Mouse (Mus musculus): ENCODE data around the gene Tsc22d1. TPM values are rescaled to one million over a fixed set of nuclear protein-coding genes. Genes with fewer than 3 reads are reported as not detected.

Gene Tsc22d1
- total and polyA plus RNA-seq, 3 experiments = 7.0 to 26.4 (median 14.6) TPM

DNA sequence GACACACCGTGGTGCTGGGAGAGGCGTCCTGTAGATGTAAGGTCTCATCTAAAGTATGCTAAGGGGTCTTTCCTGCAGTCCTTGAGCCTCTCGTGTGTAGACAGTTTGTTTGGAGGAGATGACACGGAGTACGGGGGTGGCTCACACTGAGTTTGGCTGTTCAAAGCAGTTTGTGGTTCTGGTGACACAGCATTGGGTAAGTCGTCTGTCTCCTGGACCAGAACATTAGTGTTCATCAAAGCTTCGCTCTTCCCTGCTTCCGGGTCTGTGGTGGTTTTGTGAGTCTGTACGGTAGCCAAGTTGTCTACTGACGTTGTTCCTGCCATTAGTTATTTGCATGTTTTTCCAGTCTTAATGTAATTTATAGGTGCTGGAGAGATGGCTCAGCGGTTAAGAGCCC, 65.7 kb downstream of the Tsc22d1 start:
- ATAC-seq (ENCODE audit: extremely low read depth, insufficient number of reproducible peaks, low FRiP score, poor library complexity, severe bottlenecking) = no peak
- Histone ChIP-seq H3K27me3 (ENCODE audit: insufficient read depth, low read length) (peaks cover 2% of the 10 kb centered on the region; the same call in 1 of the 2 replicates), H3K9me3 (replicated peaks) (0 out of 2 replicates have a peak, but pooled peaks cover 3% of the 10 kb centered on the region), H3K4me1 (ENCODE audit: insufficient read depth, low read depth, low read length) (peaks cover 3% of the 10 kb centered on the region; the same call in 1 of the 2 replicates), H3K4me3 (ENCODE audit: low read depth, low read length) (no peak overlapping the region), H3K36me3 (replicated peaks) (no peaks in the 10 kb centered on the region)
- DNase-seq (ENCODE audit: low spot score) = no peak
- TF ChIP-seq POLR2AphosphoS5 (IDR thresholded peaks at IDR 0.05; ENCODE audit: insufficient replicate concordance, low read depth, low read length) (no peak), TAL1 (conservative IDR thresholded peaks at IDR 0.05; ENCODE audit: low read depth, low read length) (no peak), CTCF (IDR thresholded peaks at IDR 0.05; ENCODE audit: low read depth, low read length) (no peak), GATA2 (IDR thresholded peaks at IDR 0.05; ENCODE audit: borderline replicate concordance, low read depth, low read length) (no peak), GATA1 (IDR thresholded peaks at IDR 0.05; ENCODE audit: borderline replicate concordance, low read length) (no peak)

DNA sequence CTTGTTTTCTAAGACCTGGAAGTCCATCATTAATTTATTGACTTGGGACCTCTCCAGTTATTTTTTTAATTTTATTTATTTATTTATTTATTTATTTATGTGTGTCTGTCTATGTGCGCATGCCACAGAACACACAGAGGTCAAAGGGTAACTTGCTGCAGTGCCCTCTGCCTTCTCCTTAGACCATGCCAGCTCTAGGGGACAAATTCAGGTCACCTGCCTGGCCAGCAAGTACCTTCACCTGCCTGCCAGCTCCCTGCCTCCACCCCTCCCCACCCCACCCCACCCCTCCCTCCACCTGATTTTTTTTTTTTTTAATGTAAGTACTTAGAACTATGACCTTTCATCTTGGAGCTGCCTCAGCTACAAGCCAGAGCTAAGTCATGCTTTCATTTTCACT, 68.9 kb downstream of the Tsc22d1 start:
- TF ChIP-seq GATA1 (IDR thresholded peaks at IDR 0.05; ENCODE audit: borderline replicate concordance, low read length) = no peak
- no peak for TF ChIP-seq POLR2AphosphoS5 (IDR thresholded peaks at IDR 0.05; ENCODE audit: insufficient replicate concordance, low read depth, low read length)
- no peak for TF ChIP-seq CTCF (IDR thresholded peaks at IDR 0.05; ENCODE audit: low read depth, low read length)
- no peak for TF ChIP-seq TAL1 (conservative IDR thresholded peaks at IDR 0.05; ENCODE audit: low read depth, low read length)
- TF ChIP-seq GATA2 (IDR thresholded peaks at IDR 0.05; ENCODE audit: borderline replicate concordance, low read depth, low read length) = no peak
- no peaks in the 10 kb centered on the region for H3K36me3 ChIP-seq (replicated peaks)
- ATAC-seq (ENCODE audit: extremely low read depth, insufficient number of reproducible peaks, low FRiP score, poor library complexity, severe bottlenecking) (no peak), DNase-seq (ENCODE audit: low spot score) (no peak)
- no peak overlapping the region for H3K4me3 ChIP-seq (ENCODE audit: low read depth, low read length)
- peaks cover 18% of the 10 kb centered on the region for H3K9me3 ChIP-seq (replicated peaks)
- peaks cover 2% of the 10 kb centered on the region; the same call in 1 of the 2 replicates for H3K27me3 ChIP-seq (ENCODE audit: insufficient read depth, low read length)
- peaks cover under 1% of the 10 kb centered on the region; the same call in 1 of the 2 replicates for H3K4me1 ChIP-seq (ENCODE audit: insufficient read depth, low read depth, low read length)

DNA sequence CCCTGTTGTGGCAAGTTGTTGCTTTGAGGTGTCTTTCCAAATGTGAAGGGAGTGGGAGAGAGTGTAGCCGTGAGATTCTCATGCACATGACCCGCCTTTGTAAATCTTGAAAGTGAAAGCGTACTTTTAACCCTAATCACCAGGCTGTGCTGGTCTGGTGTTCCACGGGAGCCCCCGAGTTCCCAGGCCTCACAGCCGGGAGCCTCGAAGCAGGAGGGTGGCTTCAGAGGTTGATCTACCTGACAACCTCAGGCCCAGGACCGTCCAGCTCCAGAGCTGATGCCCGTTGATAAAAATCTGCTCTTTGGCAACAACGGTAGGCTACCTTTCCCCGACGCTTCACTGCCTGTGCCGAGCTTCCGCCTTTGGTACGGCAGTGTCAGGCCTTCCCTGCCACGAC, 72.8 kb downstream of the Tsc22d1 start:
- H3K4me3 ChIP-seq (ENCODE audit: low read depth, low read length) = no peak overlapping the region
- ATAC-seq (ENCODE audit: extremely low read depth, insufficient number of reproducible peaks, low FRiP score, poor library complexity, severe bottlenecking) (no peak), DNase-seq (ENCODE audit: low spot score) (no peak)
- no peaks in the 10 kb centered on the region for H3K36me3 ChIP-seq (replicated peaks)
- peaks cover under 1% of the 10 kb centered on the region; the same call in 1 of the 2 replicates for H3K27me3 ChIP-seq (ENCODE audit: insufficient read depth, low read length)
- no peaks in the 10 kb centered on the region for H3K4me1 ChIP-seq (ENCODE audit: insufficient read depth, low read depth, low read length)
- H3K9me3 ChIP-seq (replicated peaks) = peaks cover 17% of the 10 kb centered on the region
- TF ChIP-seq POLR2AphosphoS5 (IDR thresholded peaks at IDR 0.05; ENCODE audit: insufficient replicate concordance, low read depth, low read length) = no peak
- TF ChIP-seq CTCF (IDR thresholded peaks at IDR 0.05; ENCODE audit: low read depth, low read length) = no peak
- no peak for TF ChIP-seq TAL1 (conservative IDR thresholded peaks at IDR 0.05; ENCODE audit: low read depth, low read length)
- TF ChIP-seq GATA2 (IDR thresholded peaks at IDR 0.05; ENCODE audit: borderline replicate concordance, low read depth, low read length) = no peak
- no peak for TF ChIP-seq GATA1 (IDR thresholded peaks at IDR 0.05; ENCODE audit: borderline replicate concordance, low read length)

DNA sequence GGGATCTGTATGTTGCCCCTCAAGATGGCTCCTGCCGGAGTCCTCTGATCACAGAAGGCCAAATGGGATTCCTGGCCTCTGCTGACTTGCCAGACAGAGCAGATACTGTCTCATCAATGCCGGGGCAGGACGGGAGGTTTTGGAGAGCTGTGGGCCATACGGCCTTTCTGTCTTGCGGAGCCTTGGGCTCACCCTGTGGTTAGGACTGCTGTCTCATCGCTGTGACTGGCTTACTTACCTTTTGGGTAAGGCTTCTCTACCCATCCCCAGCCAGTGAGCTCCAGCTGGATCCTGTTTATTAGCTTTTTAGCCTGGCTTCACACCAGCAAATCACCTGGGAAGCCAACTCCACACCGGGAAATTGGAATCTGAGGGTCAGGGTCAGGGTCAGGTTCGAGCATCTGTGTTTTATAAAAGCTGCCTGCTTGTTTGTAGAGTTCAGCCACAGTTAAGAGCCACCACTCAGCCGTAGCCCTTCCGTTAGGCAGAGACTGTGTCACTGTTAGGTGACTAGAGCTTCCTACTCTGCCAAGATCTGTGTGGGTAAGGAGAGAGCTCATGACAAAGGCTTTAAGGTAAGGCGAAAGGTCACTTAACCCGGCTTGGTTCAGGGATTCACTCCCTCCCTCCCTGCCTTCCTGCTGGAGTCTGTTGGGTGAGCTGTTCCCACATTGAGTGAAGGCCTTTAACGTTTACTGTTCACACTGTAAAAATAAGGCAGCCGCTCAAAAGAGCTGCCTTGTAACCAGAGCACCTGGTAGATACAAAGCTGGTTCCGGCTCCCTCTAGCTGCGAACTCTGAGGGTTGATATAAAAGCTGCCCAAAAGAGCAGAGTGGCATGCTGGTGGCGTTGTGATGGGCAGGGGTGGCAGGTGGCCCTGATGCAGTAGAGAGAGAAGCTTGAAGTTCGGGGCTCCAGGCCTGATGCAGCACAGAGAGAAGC, 73.6 kb downstream of the Tsc22d1 start:
- H3K4me3 ChIP-seq (ENCODE audit: low read depth, low read length) = no peak overlapping the region
- DNase-seq (ENCODE audit: low spot score) (no peak), ATAC-seq (ENCODE audit: extremely low read depth, insufficient number of reproducible peaks, low FRiP score, poor library complexity, severe bottlenecking) (no peak)
- no peaks in the 10 kb centered on the region for H3K36me3 ChIP-seq (replicated peaks)
- H3K9me3 ChIP-seq (replicated peaks) = peaks cover 19% of the 10 kb centered on the region
- TF ChIP-seq TAL1 (conservative IDR thresholded peaks at IDR 0.05; ENCODE audit: low read depth, low read length) (no peak), CTCF (IDR thresholded peaks at IDR 0.05; ENCODE audit: low read depth, low read length) (no peak), GATA1 (IDR thresholded peaks at IDR 0.05; ENCODE audit: borderline replicate concordance, low read length) (no peak), GATA2 (IDR thresholded peaks at IDR 0.05; ENCODE audit: borderline replicate concordance, low read depth, low read length) (no peak), POLR2AphosphoS5 (IDR thresholded peaks at IDR 0.05; ENCODE audit: insufficient replicate concordance, low read depth, low read length) (no peak)
- no peaks in the 10 kb centered on the region for H3K27me3 ChIP-seq (ENCODE audit: insufficient read depth, low read length)
- H3K4me1 ChIP-seq (ENCODE audit: insufficient read depth, low read depth, low read length) = no peaks in the 10 kb centered on the region

DNA sequence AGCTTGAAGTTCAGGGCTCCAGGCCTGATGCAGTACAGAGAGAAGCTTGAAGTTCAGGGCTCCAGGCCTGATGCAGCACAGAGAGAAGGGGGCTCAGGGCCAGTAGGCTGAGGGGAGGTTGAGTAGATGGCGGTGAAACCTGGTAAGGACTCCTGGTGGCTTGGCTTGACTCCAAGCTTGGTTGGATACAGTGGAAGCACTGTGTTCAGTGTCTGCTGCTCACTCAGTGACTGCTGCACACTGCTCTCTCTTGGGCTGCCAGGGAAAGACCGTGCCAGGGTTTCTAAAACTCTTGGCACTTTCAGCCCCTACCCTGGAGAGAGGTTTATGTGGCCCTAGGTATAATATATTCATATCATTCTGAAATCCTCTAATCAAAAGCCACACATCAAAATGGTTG, 74.4 kb downstream of the Tsc22d1 start:
- no peak overlapping the region for H3K4me3 ChIP-seq (ENCODE audit: low read depth, low read length)
- ATAC-seq (ENCODE audit: extremely low read depth, insufficient number of reproducible peaks, low FRiP score, poor library complexity, severe bottlenecking) = no peak
- DNase-seq (ENCODE audit: low spot score) = no peak
- H3K4me1 ChIP-seq (ENCODE audit: insufficient read depth, low read depth, low read length) = no peaks in the 10 kb centered on the region
- H3K36me3 ChIP-seq (replicated peaks) = no peaks in the 10 kb centered on the region
- TF ChIP-seq GATA2 (IDR thresholded peaks at IDR 0.05; ENCODE audit: borderline replicate concordance, low read depth, low read length) (no peak), GATA1 (IDR thresholded peaks at IDR 0.05; ENCODE audit: borderline replicate concordance, low read length) (no peak), TAL1 (conservative IDR thresholded peaks at IDR 0.05; ENCODE audit: low read depth, low read length) (no peak), POLR2AphosphoS5 (IDR thresholded peaks at IDR 0.05; ENCODE audit: insufficient replicate concordance, low read depth, low read length) (no peak), CTCF (IDR thresholded peaks at IDR 0.05; ENCODE audit: low read depth, low read length) (no peak)
- no peaks in the 10 kb centered on the region for H3K27me3 ChIP-seq (ENCODE audit: insufficient read depth, low read length)
- peaks cover 23% of the 10 kb centered on the region for H3K9me3 ChIP-seq (replicated peaks)

DNA sequence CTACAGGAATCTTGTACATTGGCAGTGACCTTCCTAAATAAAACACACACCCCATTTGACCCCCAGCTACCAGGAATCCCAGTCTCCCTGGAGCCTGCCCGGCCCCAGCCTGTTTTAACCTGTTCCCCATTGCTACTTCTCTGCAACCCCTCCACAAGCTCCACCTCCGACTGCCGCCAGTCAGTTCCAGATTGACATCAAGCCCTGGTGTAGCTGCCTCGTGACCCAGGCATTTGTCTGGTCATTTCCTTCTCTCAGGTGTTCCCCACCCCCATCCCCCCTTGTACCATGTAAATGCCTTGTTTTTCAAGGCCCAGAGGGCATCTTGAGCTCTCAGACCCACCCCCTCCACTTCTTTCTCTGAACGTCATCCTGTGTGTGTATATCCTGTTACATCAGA, 80.3 kb downstream of the Tsc22d1 start:
- peaks cover 18% of the 10 kb centered on the region for H3K9me3 ChIP-seq (replicated peaks)
- no peaks in the 10 kb centered on the region for H3K36me3 ChIP-seq (replicated peaks)
- DNase-seq (ENCODE audit: low spot score) (no peak), ATAC-seq (ENCODE audit: extremely low read depth, insufficient number of reproducible peaks, low FRiP score, poor library complexity, severe bottlenecking) (no peak)
- H3K27me3 ChIP-seq (ENCODE audit: insufficient read depth, low read length) = no peaks in the 10 kb centered on the region
- H3K4me3 ChIP-seq (ENCODE audit: low read depth, low read length) = no peak overlapping the region
- no peaks in the 10 kb centered on the region for H3K4me1 ChIP-seq (ENCODE audit: insufficient read depth, low read depth, low read length)
- TF ChIP-seq TAL1 (conservative IDR thresholded peaks at IDR 0.05; ENCODE audit: low read depth, low read length) = no peak
- TF ChIP-seq CTCF (IDR thresholded peaks at IDR 0.05; ENCODE audit: low read depth, low read length) = no peak
- TF ChIP-seq GATA2 (IDR thresholded peaks at IDR 0.05; ENCODE audit: borderline replicate concordance, low read depth, low read length) = no peak
- no peak for TF ChIP-seq GATA1 (IDR thresholded peaks at IDR 0.05; ENCODE audit: borderline replicate concordance, low read length)

Measured in G1E (cell line).